Mouse (Mus musculus) kidney, embryonic 16.5 days (tissue): Measurements from ENCODE around the gene Car5a. TPM values are rescaled to one million over a fixed set of nuclear protein-coding genes. Genes with fewer than 3 reads are reported as not detected.

Experiments
- ATAC-seq: fragments of 200-750 bp; cut with Nextera tagmentation; 2 replicates; pipeline ENCODE4 v1.8.0; 2017; ENCODE audit warnings: moderate TSS enrichment; ENCODE audit not compliant: low FRiP score, low TSS enrichment
- H3K27ac ChIP-seq: fragments of 300-500 bp; sonication (generic); 2 replicates; pipeline ENCODE4 v1.5.1; 2014; ENCODE audit warnings: low read length
- H3K27me3 ChIP-seq: fragments of 300-500 bp; sonication (generic); 2 replicates; pipeline ENCODE4 v1.6.1; 2014; ENCODE audit warnings: low read length, control low read depth, mixed read lengths; ENCODE audit not compliant: insufficient read depth
- H3K36me3 ChIP-seq: fragments of 300-500 bp; sonication (generic); 2 replicates; pipeline ENCODE4 v1.6.1; 2014; ENCODE audit warnings: low read length, control low read depth, mixed read lengths; ENCODE audit not compliant: insufficient read depth
- H3K4me1 ChIP-seq: fragments of 300-500 bp; sonication (generic); 2 replicates; pipeline ENCODE4 v1.6.1; 2014; ENCODE audit warnings: low read length, control low read depth, mixed read lengths; ENCODE audit not compliant: insufficient read depth
- H3K4me2 ChIP-seq: fragments of 300-500 bp; sonication (generic); replicated peaks from 2 replicates; pipeline ENCODE4 v1.6.1; 2014; ENCODE audit warnings: low read depth, low read length
- H3K4me3 ChIP-seq: fragments of 300-500 bp; sonication (generic); 2 replicates; pipeline ENCODE4 v1.5.1; 2014; ENCODE audit warnings: mild to moderate bottlenecking, low read length
- H3K9ac ChIP-seq: fragments of 300-500 bp; sonication (generic); replicated peaks from 2 replicates; pipeline ENCODE4 v1.6.1; 2014; ENCODE audit warnings: low read length
- H3K9me3 ChIP-seq: fragments of 300-500 bp; sonication (generic); 2 replicates; pipeline ENCODE4 v1.6.1; 2016; ENCODE audit warnings: low read length, control low read depth
- WGBS: fragments of 180-500 bp; shearing (Covaris S2); extraction: QIAGEN DNeasy Blood & Tissue Kit; methylation state at CpG from one replicate; pipeline ENCODE4 v1.1.7; 2014; 5-methylcytosine and 5-hydroxymethylcytosine counted together
- polyA plus RNA-seq: library from polyadenylated mRNA; unstranded; fragments of >200 nt; fragmentation: Nextera tagmentation; extraction: Ambion mirVana; gene quantifications from 2 replicates; pipeline ENCODE4 v1.2.1, GENCODE M21; 2015

Gene Car5a
- polyA plus RNA-seq, 1 experiment from 2014 or later = not detected

DNA sequence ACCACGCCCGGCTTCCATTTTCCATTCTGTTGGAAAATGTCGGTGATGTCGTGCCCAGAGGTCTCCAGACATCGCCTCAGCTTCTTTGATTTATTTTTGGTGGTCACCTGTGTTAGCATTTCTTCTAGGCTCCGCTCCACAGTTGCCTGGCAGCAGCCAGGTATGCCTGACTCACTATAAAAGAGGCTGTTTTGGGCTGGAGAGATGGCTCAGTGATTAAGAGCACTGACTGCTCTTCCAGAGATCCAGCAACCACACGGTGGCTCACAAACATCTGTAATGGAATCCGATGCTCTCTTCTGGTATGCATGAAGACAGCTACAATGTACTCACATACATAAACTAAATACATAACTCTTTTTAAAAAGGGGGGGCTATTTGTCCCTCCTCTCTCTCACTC is 18.4 kb downstream of the Car5a start:
- H3K36me3 ChIP-seq = no peaks in the 10 kb centered on the region
- peaks cover 14% of the 10 kb centered on the region for H3K4me1 ChIP-seq
- H3K27ac ChIP-seq = no peak overlapping the region
- no peaks in the 10 kb centered on the region for H3K27me3 ChIP-seq
- no peak for ATAC-seq
- no peak overlapping the region for H3K4me3 ChIP-seq
- WGBS = 63% methylated on average over 8 of the region's 8 CpGs
- H3K9me3 ChIP-seq = no peaks in the 10 kb centered on the region
- no peak overlapping the region for H3K4me2 ChIP-seq
- no peak overlapping the region for H3K9ac ChIP-seq

DNA sequence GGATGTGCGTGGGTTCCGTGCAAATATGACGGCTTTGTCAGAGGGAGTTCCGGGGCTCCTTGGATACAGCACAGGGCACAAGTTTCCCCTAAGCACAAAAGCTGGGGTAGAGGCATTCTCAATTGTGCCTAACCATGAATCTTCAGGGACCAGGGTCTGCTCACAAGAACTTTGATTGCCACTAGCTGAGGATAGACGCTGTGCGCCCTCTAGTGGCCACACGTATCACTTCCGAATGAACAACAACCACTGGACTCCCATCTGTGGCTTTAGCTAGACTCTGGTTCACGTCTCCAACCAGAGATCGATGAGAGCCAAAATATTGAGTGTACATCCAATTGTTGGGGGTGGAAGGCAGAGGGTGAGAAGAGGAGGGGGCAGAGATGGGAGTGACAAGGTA is 19.1 kb downstream of the Car5a start:
- ATAC-seq = no peak; the same call in 1 of the 2 replicates
- H3K4me1 ChIP-seq = peaks cover 17% of the 10 kb centered on the region
- no peaks in the 10 kb centered on the region for H3K27me3 ChIP-seq
- H3K4me2 ChIP-seq = no peak overlapping the region
- whole genome bisulfite sequencing = 30% methylated on average over 10 of the region's 10 CpGs
- no peak overlapping the region for H3K9ac ChIP-seq
- H3K36me3 ChIP-seq = no peaks in the 10 kb centered on the region
- H3K9me3 ChIP-seq = no peaks in the 10 kb centered on the region
- H3K27ac ChIP-seq = no peak overlapping the region
- no peak overlapping the region for H3K4me3 ChIP-seq

DNA sequence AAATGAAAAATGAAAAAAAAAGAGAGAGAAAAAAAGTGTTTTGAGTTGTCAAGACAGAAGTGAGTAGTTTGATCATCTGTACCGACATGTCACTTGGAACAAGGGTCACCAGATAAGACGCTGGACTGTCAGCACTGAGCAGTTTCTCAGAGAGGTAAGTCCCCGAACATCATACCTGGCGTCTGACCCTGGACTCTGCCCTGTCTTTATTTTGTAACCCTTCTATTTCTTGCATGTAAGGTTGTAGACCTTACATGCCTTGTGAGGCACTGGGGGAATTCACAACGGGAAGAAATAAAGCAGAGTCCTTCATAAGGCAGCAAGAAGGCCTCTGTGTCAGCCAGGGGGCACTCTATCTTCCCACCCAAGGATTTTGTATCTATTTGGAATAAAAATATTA is 20.0 kb downstream of the Car5a start:
- no peak overlapping the region for H3K27ac ChIP-seq
- ATAC-seq = no peak
- H3K36me3 ChIP-seq = no peaks in the 10 kb centered on the region
- H3K9me3 ChIP-seq = no peaks in the 10 kb centered on the region
- no peak overlapping the region for H3K4me3 ChIP-seq
- WGBS = 81% methylated on average over 5 of the region's 5 CpGs
- H3K9ac ChIP-seq = no peak overlapping the region
- peaks cover 21% of the 10 kb centered on the region for H3K4me1 ChIP-seq
- H3K27me3 ChIP-seq = no peaks in the 10 kb centered on the region
- H3K4me2 ChIP-seq = no peak overlapping the region

DNA sequence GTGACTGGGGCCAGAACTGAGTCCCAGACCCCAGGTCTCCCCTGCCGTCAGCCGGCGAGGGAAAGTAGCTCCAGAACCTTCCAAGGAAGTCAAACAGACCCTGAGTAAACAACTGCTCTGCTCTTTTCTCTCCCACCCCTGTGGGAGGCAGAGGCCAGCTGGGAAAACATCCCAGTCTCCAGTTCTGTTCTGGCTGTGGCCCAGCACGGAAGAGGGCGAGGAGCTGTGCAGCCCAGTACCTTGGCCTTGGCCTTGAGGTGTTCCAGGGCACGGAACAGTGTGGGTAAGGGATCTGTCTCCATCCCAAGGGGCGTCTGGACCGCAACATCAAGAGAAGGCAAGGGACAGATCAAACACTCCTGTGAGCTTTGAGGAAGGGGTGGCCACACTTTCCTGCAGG is 22.6 kb downstream of the Car5a start:
- Histone ChIP-seq H3K36me3 (no peaks in the 10 kb centered on the region), H3K4me1 (peaks cover 26% of the 10 kb centered on the region), H3K4me3 (no peak overlapping the region), H3K9ac (no peak overlapping the region), H3K27ac (peak overlapping the region; percentile 13; the same call in 1 of the 2 replicates), H3K27me3 (no peaks in the 10 kb centered on the region), H3K9me3 (no peaks in the 10 kb centered on the region), H3K4me2 (no peak overlapping the region)
- WGBS = 16% methylated on average over 8 of the region's 8 CpGs
- peak; percentile 28; the same call in 1 of the 2 replicates for ATAC-seq

DNA sequence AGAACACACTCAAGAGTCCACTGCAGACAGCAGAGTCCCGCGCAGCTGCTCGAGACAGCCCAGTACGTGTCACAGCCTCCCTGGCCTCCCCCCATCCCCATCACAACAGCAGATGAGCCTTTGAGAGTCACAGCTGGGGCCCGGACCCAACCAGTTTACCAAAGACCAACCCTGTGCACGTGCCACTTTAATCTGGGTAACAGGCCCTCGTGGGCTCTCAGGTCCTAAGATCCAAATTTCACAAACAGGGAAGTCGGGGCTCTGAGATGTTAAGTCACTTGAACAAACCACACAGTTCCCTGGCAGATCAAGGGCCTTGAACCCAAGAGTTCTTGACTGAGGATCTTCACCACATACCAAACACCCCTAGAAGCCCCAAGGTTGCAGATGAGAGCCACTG is 23.1 kb downstream of the Car5a start:
- Histone ChIP-seq H3K4me3 (no peak overlapping the region), H3K4me2 (no peak overlapping the region), H3K9me3 (no peaks in the 10 kb centered on the region), H3K36me3 (no peaks in the 10 kb centered on the region), H3K27me3 (no peaks in the 10 kb centered on the region), H3K9ac (no peak overlapping the region), H3K27ac (peak overlapping the region; percentile 13; the same call in 1 of the 2 replicates), H3K4me1 (peaks cover 26% of the 10 kb centered on the region)
- WGBS = 61% methylated on average over 8 of the region's 8 CpGs
- ATAC-seq = no peak

DNA sequence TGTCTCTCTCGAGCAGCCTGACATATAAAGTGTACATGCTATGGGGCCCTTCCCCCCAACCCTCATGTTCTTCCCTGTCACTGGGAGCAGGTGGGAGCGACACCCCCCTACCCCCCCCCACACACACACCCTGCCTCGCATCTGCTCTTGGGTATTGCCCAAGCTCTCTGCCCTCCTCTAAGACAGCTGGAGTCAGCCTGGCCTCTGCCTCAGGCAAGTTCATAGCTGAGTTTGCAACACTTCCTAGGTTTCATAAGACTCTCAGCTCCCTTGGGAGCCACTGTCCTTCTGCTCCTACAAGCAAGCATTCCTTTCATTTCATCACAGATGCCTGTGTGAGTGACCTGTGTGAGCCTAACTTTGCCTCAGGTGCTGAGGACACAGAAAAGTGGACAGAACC is 25.0 kb downstream of the Car5a start:
- WGBS = 14% methylated on average over 3 of the region's 3 CpGs
- H3K4me2 ChIP-seq = no peak overlapping the region
- no peak overlapping the region for H3K27ac ChIP-seq
- H3K9me3 ChIP-seq = no peaks in the 10 kb centered on the region
- ATAC-seq = no peak
- no peak overlapping the region for H3K4me3 ChIP-seq
- H3K36me3 ChIP-seq = no peaks in the 10 kb centered on the region
- 0 out of 2 replicates have a peak overlapping the region, but pooled peaks have one; percentile 11 for H3K9ac ChIP-seq
- peaks cover 26% of the 10 kb centered on the region for H3K4me1 ChIP-seq
- H3K27me3 ChIP-seq = no peaks in the 10 kb centered on the region

DNA sequence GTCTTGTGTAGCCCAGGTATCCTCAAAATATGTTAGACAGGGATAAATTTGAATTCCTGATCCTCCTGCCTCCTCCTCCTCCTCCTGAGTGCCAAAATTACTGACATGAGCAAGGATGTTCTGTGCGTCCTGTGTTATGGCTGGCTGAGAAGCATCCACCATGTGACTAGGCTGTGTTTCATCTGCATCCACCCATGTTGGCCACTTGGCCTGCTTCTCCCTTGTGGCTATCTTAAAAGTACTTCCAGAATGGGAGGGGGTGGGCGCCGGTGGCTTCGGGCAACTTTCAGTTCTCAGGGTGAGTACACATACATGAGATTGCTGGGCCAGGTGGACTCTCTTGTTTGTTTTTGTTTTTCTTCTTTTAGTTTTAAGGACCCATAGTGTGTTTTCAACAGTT is 25.5 kb downstream of the Car5a start:
- Histone ChIP-seq H3K4me3 (no peak overlapping the region), H3K9me3 (no peaks in the 10 kb centered on the region), H3K27me3 (no peaks in the 10 kb centered on the region), H3K4me2 (no peak overlapping the region), H3K9ac (no peak overlapping the region), H3K27ac (no peak overlapping the region), H3K36me3 (no peaks in the 10 kb centered on the region), H3K4me1 (peaks cover 26% of the 10 kb centered on the region)
- 35% methylated on average over 4 of the region's 4 CpGs for WGBS
- ATAC-seq = no peak

DNA sequence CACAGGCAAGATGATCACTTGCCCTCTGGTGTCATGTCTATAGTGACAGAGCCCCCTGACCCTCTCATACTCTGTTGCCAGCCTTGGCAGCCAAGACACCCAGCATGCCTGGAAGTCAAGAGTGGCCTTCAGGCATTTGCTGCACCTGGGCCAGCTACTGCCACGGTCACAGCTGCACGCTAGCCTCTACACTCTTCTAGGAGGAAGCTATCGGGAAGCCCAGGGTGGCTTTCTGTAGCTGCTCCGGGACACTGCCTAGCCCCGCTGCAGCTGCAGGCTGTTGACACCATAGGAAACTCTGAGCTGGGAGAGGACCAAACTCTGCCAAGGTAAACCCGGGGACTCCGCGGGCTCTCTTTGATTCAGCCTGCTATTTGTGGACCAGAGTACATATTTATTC is 31.3 kb downstream of the Car5a start:
- no peak for ATAC-seq
- peaks cover 9% of the 10 kb centered on the region for H3K4me1 ChIP-seq
- H3K27ac ChIP-seq = no peak overlapping the region
- H3K4me3 ChIP-seq = no peak overlapping the region
- no peak overlapping the region for H3K4me2 ChIP-seq
- no peaks in the 10 kb centered on the region for H3K27me3 ChIP-seq
- WGBS = 78% methylated on average over 8 of the region's 8 CpGs
- H3K9ac ChIP-seq = no peak overlapping the region
- H3K9me3 ChIP-seq = no peaks in the 10 kb centered on the region
- H3K36me3 ChIP-seq = no peaks in the 10 kb centered on the region

DNA sequence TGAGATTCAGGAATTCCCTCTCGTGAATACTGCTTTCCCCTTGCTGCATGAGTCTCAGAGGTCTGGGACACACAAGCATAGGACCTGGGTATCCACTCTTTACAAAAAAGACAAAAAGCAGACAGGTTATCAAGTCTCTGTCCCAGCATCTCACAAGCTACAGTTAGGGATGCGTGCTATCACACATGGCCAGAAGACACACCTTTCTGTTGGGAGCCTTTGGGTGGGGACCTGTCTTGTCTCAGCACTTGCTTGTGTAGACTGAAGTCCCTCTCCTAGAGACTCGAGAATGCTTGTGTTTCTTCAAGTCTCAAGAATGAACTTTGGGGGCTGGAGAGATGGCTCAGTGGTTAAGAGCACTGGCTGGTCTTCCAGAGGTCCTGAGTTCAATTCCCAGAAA is 31.9 kb downstream of the Car5a start:
- WGBS = 72% methylated on average over 3 of the region's 3 CpGs
- H3K27ac ChIP-seq = no peak overlapping the region

DNA sequence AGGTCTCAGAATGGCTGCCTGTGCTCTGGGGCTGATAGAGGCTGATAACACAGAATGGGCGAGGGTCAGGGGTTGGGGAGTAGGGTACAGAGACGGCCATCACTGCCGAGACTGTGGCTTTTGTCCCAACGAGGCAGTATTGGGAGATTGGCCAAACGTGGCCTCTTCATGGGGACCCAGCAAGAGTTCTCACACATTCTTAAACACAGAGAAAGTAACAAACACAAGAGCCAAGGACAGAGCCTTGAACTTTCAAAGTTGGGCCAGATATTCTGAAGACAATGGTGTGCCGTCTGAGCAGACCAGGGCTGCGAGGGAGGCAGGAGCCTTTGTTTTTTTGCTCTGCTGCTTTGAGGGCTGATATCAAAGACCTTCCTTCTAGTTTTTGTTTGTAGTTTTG is 32.7 kb downstream of the Car5a start:
- Histone ChIP-seq H3K36me3 (no peaks in the 10 kb centered on the region), H3K9ac (no peak overlapping the region), H3K27ac (no peak overlapping the region), H3K4me1 (peaks cover 16% of the 10 kb centered on the region), H3K27me3 (no peaks in the 10 kb centered on the region), H3K4me3 (no peak overlapping the region), H3K9me3 (no peaks in the 10 kb centered on the region), H3K4me2 (no peak overlapping the region)
- 75% methylated on average over 7 of the region's 7 CpGs for WGBS
- no peak for ATAC-seq

More for the DNA sequence above, 31.9 kb downstream of the Car5a start:
- Histone ChIP-seq H3K36me3 (no peaks in the 10 kb centered on the region), H3K9me3 (no peaks in the 10 kb centered on the region), H3K4me3 (no peak overlapping the region), H3K9ac (no peak overlapping the region), H3K4me2 (no peak overlapping the region), H3K4me1 (peaks cover 15% of the 10 kb centered on the region), H3K27me3 (no peaks in the 10 kb centered on the region)
- no peak for ATAC-seq
